Mouse (Mus musculus): ENCODE measurements around the gene Tgif1.
A peak's percentile ranks its signal among the peaks of the same experiment; 100 is the strongest.

Tgif1 gene

DNA sequence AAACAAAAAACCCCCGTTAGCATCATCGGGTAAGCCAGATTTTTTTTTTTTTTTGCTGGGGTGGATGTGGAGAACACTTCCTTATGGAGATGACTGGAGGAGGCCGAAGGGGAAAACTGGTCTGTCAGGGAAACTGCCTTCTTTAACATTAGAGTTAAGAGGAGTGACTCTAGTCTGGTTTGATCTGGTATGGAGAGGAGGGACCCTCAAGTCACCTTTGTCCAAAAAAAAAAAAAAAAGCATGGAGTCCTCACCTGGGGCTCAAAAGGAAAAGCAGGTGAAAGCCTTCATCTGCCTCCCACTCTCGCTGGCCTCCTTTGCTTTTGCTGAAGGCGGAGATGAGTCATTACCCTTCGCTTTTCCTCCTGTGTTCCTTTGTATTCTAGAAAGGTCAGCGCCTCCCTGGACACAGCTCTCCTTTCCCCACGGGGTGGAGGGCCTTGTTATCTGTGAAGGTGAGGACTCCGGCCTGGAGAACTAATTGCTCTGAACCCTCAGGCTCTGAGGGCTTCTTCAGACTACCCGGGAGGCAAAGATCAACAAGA, 11.8 kb upstream of the Tgif1 start:
- no peak for DNase-seq

DNA sequence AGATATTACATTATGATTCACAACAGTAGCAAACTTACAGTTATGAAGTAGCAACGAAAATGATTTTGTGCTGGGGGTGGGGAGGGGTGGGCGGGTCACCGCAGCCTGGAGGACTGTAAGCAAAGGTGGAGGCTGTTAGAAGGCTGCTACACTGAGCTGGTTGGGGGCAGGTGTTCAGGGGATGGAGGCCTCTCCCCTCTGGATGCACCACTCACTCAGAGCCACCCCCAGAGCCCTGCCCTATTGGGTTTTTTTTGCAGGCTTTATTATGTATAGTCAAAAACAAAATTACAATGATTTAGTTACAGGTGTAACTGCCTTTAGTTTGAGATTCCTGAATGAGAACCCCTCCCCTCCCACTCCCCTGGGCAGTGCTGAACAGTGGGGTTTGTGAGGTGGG, 11.3 kb upstream of the Tgif1 start:
- DNase-seq = no peak

DNA sequence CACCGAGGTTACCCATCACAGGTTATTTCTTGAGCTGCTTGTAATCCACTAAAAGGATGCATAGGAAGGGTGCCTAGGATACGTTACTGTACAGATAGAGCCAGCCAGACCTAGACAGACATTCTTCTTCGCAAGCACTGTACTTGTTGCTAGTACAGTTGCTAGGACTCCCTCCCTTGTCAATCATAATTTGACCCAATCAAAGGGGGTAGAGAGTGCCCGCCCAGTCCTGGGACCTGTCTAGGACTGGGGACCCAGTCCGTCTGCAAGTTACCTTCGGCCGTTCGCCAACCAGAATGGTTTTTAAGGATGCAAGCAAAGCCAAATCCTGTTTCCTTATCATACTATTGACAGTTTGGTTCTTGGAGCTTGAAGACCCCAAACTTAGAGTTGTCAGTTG, 10.8 kb upstream of the Tgif1 start:
- DNase-seq = no peak

DNA sequence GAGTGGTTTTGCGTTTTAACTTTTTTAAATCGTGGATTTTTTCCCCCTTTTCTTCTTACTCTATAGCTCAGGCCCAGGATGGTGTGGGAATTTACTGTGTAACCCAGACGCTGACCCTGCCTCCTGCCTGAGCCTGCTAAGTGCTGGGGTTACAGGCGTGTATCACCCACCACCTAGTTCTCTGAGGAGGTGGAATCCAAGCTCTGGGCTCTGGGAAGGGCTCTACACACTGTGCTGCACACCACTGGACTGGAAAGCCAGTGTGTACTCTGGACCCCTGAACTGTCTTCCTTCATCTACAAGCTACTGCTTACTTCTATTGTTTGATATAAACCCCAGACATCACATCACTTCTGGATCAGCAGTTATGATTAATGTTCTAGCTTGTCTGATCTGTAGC, 5.5 kb upstream of the Tgif1 start:
- no peak for DNase-seq

DNA sequence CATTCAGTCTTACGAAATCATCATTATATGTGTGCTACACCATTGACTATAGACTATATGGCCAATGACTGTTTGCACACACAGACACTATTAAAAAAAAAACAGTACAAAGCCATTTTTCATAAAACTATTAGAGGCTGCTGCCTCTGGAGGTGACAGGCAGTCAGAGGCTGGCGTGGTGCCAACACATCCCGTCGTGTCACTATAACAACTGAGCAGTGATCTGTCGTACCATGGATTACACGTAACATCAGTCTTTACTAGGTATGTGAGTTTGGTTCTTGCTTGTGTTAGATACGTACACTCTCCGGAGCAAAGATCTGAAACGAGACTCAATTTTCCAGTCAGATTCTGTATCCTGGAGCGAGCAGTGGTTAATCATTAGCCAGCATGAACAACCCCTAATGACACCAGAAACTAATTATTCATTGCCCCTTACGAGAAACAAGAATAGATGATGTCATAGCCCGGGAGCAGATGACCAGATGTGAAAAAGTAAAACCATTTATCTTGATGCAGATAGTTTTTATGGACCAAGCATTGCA, 3.6 kb upstream of the Tgif1 start:
- no peak for DNase-seq

DNA sequence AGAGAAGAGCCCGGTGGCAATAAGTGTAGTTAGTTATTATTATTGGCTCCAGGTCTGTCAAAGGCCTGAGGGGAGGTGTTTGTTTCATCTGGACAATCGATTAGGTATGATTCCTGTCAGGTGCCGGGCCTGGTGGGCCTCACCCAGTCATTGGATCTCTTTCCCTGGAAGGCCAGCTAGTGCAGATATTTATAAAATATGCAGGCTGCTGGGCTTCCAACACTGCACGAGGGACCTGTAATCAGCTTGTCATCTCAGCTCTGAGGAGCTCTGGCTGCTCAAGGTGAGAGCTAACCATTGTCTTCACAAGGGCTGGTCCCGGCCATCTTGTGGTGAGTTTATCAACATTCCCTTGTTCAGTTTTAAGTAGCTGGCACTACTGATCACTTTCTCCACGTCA, 675 bp upstream of the Tgif1 start:
- DNase-seq = no peak

DNA sequence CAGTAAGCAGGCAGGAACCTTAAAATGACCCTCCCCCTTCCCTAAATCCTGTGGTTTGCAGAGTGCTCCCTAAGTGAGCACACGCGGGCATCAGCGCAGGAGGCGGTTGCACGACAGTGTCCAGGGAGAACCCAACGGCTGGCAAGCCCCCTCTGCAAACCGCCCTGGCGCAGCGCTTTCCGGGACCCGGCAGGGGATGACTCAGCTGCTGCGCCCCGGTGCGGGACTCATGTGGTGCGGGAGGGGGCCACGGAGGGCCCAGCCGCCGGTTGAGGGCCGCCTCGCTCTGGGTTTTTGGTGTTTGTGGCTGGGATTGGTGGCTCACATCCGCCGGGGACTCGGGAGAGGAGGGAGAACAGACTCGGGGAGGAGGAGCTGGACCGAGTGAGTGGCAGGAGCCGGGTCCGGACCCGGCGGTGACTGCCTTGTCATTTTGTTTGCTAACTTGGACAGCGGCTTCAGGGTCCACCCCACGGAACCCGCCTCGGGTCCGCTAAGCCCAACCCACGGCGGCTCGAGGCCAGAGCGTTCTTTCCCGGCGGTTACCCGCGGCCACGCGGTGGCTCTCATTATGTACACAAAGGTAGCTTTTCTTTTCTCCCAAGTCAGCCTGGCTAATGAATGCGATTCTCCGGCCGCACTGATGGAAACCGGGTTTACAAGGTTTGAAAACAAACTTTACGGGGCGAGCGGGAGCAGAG, 510 bp downstream of the Tgif1 start:
- peak; percentile 92 for DNase-seq

DNA sequence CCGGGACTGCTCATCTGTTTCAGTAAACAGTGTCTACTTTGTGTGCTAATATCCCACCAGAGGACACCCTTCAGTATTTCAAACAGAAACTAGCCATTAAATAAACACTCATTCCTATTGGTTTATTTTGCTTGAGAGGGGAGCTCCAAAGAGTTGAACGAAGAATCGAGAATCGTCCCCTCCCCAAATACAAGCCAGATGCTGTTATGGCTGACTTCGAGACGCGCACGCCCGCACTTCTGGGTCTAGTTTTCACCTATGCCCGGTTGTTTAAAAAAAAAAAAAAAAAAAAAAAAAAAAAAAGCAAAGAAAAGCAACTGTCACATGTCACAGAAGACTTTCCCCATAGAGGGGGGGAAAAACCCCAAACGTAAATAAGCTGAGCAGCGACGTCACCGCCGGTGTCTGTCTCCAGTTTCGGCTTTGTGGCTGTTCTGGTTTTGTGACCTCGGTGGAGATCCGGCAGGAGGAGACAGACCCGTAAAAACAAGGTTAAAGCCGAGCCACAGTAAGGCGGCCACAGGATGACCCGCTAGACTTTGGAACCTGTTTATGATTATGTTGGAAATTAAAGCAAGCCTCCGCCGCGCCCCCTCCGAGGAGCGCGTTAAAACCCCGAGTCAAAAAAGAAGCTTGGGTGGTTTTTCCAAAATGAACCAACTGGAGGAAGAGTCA, 1.2 kb downstream of the Tgif1 start:
- DNase-seq = peak; percentile 79

DNA sequence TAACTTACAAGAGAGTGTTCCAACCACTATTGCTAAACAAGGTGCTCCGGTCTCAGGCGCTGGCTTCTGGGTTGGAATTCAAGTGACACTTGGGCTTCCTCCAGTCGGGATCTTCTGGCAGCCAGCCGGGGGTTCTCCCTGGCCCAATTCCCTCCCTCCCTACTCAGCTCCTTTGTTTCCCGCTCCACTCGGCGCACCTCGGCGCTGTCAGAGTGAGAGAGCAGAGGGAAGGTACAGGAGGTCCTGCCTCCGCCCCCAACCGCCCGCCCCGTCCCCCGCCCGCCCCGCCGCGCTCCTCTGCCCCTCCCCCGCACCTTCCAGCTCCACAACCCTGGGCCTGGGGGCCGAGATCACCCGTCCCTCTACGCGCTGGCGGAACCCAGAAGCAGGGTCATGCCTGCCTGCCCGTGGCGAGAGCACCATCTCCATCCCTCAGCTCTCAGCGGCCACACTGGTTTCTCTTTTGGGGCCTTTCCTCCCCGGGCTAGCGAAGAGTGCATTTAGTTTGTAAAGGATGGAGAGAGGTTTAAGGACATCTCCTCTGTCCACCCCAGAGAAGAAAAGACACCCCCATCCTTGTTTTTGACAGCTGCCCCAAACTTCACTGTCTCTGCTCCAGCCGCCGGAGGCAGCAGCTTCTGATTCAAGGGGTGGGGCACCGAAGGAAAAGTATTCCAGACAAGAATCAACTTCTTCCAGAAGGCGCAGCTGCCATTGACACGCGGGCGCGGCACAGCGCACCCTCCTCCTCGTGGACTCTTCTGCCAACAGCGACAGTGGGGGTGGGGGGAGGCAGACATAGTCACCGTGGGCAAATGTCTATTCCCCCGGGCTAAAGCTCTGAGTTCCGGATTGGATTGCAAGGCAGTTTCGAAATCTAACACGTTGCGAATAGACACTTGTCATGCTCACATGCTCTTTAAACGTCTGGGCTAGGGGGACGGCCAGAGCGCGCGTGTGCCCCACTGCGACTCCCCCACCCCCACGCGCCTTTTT, 2.1 kb downstream of the Tgif1 start:
- DNase-seq = peak; percentile 91

DNA sequence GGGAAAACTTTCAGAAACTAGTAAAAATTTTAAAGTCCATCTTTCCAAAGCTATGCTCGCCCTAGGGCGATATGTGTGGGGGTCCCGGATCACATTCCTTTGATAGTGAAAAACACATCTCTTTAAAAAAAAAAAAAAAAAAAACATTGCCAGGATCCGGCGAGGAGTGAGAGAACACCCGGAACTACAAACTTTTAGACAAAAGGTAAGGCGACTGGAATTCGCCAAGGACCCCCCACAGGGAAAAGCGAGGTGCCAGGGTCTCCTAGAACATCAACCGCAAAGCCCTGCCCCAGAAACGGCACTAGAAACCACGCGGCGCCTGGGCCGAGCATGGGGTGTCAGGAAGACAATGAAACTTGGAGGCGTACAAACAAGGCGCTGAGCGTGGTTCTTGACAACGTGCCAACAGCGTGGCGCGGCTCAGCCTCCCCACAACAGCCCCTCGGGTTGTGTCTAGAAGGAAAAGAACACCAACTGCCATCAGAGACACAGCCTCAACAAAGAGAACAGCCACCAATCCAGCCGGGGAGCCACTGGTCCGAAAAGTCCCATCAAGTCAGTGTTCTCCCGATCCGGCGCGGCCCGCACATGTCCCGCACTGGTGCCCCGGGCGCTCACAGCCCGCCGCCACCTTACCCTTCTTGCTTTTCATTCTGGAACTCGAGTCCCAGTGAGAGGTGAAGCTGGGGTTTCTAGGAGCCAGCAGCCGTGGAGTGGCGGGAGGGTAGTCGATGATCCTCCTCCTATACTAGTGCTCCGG, 2.9 kb downstream of the Tgif1 start:
- DNase-seq = peak; percentile 70

DNA sequence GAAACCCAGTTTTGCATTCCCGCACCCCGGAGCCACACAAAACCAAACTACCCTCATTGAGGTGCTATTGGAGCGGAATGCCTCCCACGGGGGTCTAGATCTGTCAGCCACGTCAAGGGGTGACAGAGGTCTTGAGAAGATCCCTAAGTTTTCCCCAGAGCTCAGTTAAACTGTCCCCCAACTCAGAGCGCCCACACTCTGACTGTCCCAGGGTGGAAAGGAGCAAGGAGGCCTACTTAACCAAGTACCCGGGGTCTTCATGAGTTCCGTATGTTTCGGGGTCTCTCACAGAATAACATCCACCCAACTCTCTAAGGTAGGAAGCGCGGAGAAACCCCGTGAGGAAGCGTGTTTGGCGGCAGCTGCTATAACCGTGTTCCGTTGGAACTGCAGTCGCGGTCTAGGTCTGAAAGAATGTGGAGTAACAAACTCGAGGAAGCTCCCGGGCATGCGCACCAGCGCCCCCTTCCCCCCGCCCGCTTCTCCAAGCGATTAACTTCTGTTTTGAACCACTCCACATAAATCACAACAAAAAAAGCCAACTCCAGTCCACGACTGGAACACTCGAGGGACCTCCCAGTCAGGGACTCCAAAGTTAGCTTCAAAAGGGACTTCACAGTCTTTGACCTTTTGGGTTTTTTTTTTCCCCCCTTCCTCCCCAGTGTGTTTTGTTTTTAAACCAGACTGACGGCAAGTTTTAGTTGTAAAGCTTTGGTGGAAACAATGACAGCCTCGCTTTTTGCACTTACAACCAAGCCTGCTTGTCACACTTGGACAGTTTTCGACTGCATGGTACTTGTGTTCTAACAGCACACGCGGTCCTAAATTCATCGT, 3.7 kb downstream of the Tgif1 start:
- DNase-seq = peak; percentile 96

DNA sequence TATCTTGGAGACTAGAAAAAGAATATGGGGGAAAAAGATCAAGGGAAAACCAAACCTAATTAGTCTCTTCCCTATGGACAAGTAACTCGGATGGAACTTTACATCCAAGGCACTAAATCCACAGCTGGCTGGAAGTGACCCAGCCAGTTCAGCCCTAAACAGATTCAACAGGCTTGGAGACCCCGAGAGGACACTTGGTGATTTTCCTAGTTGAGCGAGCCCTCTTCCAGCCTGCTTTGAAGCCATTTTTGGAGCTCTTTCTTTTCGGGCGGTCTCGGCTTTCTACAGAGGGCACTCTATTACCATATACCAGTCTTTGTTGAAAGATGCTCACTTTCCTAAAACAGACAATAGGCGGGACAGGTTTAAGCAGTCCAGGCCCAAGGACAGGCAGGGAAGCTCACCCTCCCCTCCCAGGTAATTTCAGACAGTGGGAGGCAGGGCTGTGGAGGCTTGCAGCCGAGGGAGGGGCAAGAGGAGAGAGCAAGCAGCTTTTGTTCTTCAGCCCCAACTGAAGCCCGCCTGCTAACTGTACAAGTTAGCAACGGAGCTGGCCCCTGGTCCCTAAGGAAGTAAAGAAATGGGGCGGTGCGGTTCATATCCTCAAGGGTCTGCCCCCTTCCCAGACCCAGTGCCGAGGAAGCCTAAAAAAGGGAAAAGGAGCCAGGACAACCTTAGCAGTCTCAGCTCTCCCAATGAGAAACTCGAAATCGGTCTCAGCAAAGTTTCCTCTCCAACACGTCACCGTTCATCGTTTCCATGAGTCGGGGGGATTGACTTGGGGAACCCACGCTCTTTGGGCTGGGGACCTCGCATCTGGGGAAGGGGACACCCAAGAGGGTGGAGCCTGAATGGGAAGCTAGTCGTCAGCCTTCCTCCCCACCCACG, 4.6 kb downstream of the Tgif1 start:
- peak; percentile 59 for DNase-seq

DNA sequence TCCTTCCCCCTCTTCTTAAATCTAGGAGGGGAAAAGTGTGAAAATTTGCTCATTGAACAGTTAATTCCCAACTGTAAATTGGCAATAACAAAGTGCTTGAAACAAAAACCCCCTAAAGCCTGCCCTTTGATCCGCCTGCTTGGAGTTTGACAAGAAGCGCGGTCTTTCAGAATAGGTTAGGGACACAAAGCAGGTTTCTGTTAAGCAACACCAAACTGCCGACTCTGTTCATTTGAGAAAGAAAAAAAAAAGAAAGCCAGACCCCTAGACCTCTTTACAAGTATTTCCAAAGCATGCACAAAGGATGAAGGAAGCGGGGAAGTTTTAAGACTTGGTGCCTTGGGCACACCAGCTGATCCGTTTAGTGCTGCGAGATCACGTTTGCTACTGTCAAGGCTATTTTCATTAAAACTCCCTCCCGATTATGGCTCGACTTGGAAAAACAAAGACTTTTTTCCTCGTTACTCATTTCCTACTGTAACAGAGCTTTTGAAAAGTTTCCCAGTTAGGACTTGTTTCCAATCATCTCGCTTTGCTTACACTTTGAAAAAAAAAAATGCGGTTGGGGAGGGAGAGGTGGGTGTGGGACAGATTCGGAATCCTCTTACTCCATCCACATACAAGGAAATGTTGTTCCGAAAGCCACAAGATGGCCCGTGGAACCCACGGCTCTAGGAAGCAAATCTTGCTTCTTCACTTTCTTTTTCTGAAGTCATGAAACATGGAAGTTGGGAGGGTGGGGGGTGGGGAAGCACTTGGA, 5.4 kb downstream of the Tgif1 start:
- no peak for DNase-seq

DNA sequence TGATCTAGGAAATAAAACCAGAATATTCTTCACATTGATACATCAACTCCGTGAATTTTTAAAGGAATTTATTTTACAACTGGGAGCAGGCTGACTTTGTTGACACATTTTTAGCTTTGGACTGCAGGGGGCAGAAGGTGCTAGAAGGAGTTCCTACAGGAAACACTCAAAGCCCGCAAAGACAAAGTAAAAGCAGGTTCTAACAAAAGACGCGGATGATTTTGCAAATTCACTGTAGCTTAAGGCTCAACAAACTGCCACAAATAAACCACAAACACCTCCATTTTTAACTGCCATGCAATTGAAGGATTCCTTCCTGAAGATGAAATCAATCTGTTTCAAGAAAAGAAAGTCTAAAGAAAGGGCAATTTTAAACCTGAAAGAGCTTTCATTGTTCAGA, 6.3 kb downstream of the Tgif1 start:
- DNase-seq = peak; percentile 89

DNA sequence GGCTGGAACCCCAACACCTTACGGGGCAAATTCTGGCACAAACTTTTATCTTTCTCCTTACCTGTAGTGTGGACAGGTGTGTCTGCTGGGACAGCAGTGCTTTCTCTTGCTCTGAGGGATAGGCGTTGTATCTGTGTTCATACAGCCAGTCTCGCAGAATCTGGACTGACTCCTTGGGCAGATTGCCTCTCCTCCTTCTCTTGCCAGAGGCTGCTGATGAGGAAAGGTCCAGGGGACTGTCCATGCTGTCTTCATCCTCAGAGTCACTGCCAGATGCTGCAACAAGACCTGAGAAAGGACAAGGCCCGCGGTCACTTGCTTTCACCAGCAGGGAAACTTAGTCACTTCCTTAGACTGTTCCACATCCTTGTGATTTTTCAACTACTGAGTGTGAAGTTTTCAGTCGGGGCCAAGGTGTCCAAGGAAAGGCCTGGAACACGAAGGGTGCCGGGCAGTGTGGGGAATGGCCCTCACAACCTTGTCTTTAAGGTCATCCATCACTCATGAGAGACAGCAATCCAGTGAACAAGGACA, 7.2 kb downstream of the Tgif1 start:
- DNase-seq = no peak

DNA sequence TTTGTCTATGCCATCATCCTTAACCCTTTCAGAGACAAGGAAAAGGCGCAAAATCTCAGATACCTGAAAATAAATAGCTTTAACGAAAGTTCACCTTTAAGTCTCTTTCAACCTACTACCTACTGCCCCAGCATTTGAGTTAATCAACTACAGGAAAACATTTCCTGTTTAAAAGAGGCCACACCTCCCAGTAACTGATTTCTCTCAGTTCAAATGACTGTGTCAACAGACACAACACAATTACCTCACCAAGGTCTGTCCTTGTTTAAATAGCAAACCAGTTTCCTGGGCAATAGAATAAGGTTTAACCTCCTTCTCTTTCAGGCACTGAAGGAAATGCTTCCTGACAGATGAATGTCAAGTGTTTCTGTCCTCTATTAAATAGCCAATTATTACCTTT, 7.8 kb downstream of the Tgif1 start:
- DNase-seq = peak; percentile 40

DNA sequence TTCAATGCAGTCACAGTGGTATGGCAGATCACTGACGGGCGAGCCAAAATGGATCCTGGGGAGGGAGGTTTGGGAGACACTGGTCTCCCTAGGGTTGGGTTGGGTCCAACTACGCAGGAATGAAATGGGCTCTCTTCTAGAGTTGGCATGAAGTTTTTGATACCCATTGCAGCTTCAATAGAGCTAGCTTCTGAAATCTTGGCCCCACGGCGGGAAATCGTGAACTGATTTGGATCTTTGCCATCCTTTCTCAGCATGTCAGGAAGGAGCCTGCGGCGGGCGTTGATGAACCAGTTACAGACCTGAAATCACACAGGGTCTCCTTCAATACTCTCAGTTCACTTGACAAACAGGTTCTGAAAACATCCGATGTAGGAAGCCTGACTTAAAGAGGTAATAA, 8.4 kb downstream of the Tgif1 start:
- no peak for DNase-seq

DNA sequence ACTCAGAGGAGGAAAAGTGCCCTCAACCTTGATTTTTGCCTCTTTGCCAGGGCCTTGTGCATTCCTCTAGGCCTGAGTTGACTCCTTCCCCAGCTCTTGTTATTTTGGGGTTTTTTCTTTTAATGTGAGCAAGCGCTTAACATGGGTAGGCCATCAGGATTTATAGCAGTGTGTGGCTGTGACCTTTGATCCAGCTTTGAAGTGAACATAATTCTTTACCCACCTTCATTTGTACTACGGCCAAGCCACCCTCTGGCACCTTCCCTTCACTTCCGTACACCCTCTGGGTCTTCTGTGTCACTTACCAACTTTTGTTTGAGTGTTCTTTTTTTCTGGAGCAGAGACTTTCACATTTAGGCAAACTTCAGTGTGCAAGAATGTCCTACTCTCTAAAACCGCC, 10.1 kb downstream of the Tgif1 start:
- no peak for DNase-seq

DNA sequence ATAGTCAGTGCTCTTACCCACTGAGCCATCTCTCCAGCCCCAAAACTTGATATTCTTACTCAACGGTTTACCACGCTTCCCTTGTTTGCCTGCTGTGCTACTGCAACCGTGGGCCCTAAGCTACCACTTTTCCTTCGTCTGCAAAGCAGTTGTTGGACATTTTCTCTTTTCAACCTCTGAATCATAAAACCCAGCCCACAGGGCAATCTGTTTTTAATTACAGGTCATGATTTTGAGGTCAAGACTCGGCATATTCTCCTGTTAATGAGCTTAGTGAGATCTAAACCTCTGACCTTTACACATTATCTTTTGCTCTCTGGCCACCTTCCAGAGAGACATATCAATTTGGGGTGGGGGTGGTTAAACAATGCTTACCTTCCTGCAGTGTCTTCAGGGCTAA, 14.8 kb downstream of the Tgif1 start:
- DNase-seq = no peak

Measured in lung, postnatal 36 days (tissue).